In the genomic region with DNA sequence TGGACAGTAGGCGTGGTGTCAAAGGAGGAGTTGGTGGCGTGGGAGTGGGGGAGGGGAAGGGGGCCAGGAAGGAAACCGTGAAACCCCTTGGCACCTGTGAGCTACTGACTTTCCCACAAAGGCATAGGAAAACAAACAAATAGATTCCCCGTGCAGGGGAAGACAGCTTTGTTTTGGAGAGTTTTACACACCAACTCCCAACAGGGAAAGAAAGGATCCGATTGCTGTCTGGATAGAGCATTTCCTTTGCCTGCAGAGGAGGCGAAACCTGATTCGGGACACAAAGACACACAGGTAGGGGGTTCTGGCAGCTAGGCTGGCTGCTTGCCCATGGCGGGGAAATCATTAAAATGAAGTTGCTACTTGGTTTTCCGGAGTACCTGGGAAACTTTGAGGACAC, we compare ENCODE assay signal across 8 mouse cellular contexts.
DNase-seq lines count a peak whose midpoint lies in the region; ATAC-seq and TF ChIP-seq lines count a peak whose summit lies in the region.

No protein-coding gene starts in this region.

- no peaks in the 10 kb centered on the region for H3K36me3 ChIP-seq in kidney, postnatal 0 days (ENCODE audit: insufficient read depth, low read length)
- no peaks in the 10 kb centered on the region for H3K36me3 ChIP-seq in midbrain, embryonic 15.5 days (replicated peaks)

- H3K27ac ChIP-seq in layer of hippocampus, adult 2 months, result no peak overlapping the region
- H3K27ac ChIP-seq in kidney, postnatal 0 days, result no peak overlapping the region
- H3K27ac ChIP-seq in midbrain, embryonic 15.5 days, result no peak overlapping the region

- WGBS in kidney, postnatal 0 days, result 4% methylated on average over 9 of the region's 9 CpGs
- 21% methylated on average over 9 of the region's 9 CpGs for WGBS in midbrain, embryonic 15.5 days

- no peak for ATAC-seq in kidney, postnatal 0 days (replicated peaks; ENCODE audit: low FRiP score, low read depth)
- ATAC-seq in midbrain, embryonic 15.5 days (replicated peaks), result no peak
- ATAC-seq in erythroid progenitor cell, adult 5-6 weeks (replicated peaks; ENCODE audit: low FRiP score, poor library complexity, severe bottlenecking), result no peak

- no peaks in the 10 kb centered on the region for H3K27me3 ChIP-seq in kidney, postnatal 0 days (ENCODE audit: insufficient read depth, low read length)
- no peaks in the 10 kb centered on the region for H3K27me3 ChIP-seq in midbrain, embryonic 15.5 days (replicated peaks)

- H3K9ac ChIP-seq in kidney, postnatal 0 days (ENCODE audit: low read depth, low read length), result 0 out of 2 replicates have a peak overlapping the region, but pooled peaks have one; percentile 42
- H3K9ac ChIP-seq in midbrain, embryonic 15.5 days, result no peak overlapping the region

- H3K9me3 ChIP-seq in kidney, postnatal 0 days (replicated peaks; ENCODE audit: low read length), result no peaks in the 10 kb centered on the region
- H3K9me3 ChIP-seq in midbrain, embryonic 15.5 days, result no peaks in the 10 kb centered on the region

- no peak for DNase-seq in layer of hippocampus, adult 2 months (ENCODE audit: low spot score in 2 of 2)
- DNase-seq in layer of hippocampus, adult 9-11 months, result no peak
- peak; percentile 12 for DNase-seq in forelimb bud, embryonic 11.5 days (ENCODE audit: low read depth, low spot score)
- peak; percentile 63 for DNase-seq in kidney, postnatal 0 days (ENCODE audit: low spot score)
- no peak for DNase-seq in T-cell, adult 2 months (ENCODE audit: low spot score)
- DNase-seq in cerebellum, postnatal 4 days (ENCODE audit: low spot score in 2 of 2), result no peak

- peaks cover 8% of the 10 kb centered on the region; the same call in 1 of the 2 replicates for H3K4me1 ChIP-seq in kidney, postnatal 0 days (replicated peaks; ENCODE audit: insufficient read depth, low read length)
- no peaks in the 10 kb centered on the region for H3K4me1 ChIP-seq in midbrain, embryonic 15.5 days

- TF ChIP-seq CTCF in layer of hippocampus, adult 2 months (conservative IDR thresholded peaks at IDR 0.05), result no peak
- no peak for TF ChIP-seq CTCF in kidney, postnatal 0 days (IDR thresholded peaks at IDR 0.05; ENCODE audit: low read depth)

- H3K4me2 ChIP-seq in kidney, postnatal 0 days (ENCODE audit: low read length), result peak overlapping the region; percentile 52
- 0 out of 2 replicates have a peak overlapping the region, but pooled peaks have one; percentile 7 for H3K4me2 ChIP-seq in midbrain, embryonic 15.5 days

- 0 out of 2 replicates have a peak overlapping the region, but pooled peaks have one; percentile 2 for H3K4me3 ChIP-seq in layer of hippocampus, adult 2 months
- H3K4me3 ChIP-seq in kidney, postnatal 0 days (replicated peaks; ENCODE audit: low read depth, low read length), result peak overlapping the region; percentile 16
- no peak overlapping the region for H3K4me3 ChIP-seq in midbrain, embryonic 15.5 days

Comparison
In these comparisons a context has a peak if more than half of its experiments do, and no peak if none do; other contexts are left out.
1. DNase-seq: peak in forelimb bud, embryonic 11.5 days (single experiment) and kidney, postnatal 0 days (single experiment); none in layer of hippocampus, adult 2 months (0 of 2), layer of hippocampus, adult 9-11 months (single experiment), T-cell, adult 2 months (single experiment) and cerebellum, postnatal 4 days (0 of 2).